Mouse (Mus musculus): ENCODE results near the gene Cacna2d1.

DNA sequence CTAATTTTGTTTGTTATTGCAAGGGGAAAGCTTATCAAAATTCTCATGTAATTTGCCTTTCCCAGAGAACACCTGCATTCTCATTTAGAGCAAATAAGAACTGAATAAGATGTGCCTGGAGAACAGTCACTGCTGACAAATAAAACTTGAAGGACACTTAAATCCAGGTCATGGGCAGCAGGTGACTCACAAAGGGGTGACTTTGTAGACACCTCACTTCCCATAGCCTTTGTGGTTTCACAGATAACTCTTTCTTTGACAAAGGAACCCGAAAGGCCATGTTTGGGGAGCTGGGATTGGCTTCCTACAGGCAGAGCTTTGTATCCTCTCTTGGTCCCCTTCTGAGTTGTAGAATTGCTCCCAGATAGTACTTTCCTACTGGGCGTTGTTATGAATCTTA lies 164.3 kb downstream of the Cacna2d1 start:
- TF ChIP-seq POLR2A (IDR thresholded peaks at IDR 0.05; ENCODE audit: control insufficient read depth, extremely low read depth, insufficient read depth, low read length, poor library complexity): no peak
- no peak for TF ChIP-seq CTCF (IDR thresholded peaks at IDR 0.05; ENCODE audit: borderline replicate concordance, control insufficient read depth, extremely low read depth, insufficient read depth, low read length, poor library complexity)

Data from thymus, adult 2 months (tissue).